Mouse (Mus musculus) MN1 (cell line): ENCODE data around the gene 1700029F12Rik.
"Not testable (repeated sequence)": the region's sequence is repeated elsewhere in the genome, so short reads cannot be mapped to it uniquely, and the experiment has no call there.

ENCODE experiments used
- DNase-seq: peaks from one replicate; pipeline ENCODE4 v3.0.0-alpha.2; 2016; ENCODE audit warnings: low spot score

1700029F12Rik gene

GRCm38 (mm10) chr13:97034262-97034661, at the start of gene 1700029F12Rik:
Gene 1700029F12Rik (minus strand): TSS chr13:97034362.
- no peak for DNase-seq

DNA sequence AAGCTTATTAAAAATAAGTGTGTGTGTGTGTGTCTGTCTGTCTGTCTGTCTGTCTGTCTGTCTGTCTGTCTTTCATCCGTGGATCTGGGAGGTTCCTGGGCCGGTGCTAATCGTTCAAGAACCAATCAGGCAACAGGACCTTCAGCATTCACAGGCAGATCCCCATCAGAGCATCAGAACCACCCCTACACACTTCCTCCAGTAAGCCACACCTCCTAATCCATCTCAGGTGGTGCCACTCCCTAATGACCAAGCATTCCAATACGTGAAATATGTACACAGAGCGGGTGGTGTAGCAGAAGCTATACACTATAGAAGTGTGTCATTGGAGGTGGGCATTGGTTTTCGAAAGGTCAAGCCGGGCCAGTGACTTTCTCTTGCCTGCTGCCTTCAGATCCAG, 48.3 kb upstream of the 1700029F12Rik start:
- DNase-seq: no peak

GRCm38 (mm10) chr13:97080615-97081014, 46.5 kb upstream of the 1700029F12Rik start:
- no peak for DNase-seq

GRCm38 (mm10) chr13:97080201-97080600, 46.0 kb upstream of the 1700029F12Rik start:
- no peak for DNase-seq

GRCm38 (mm10) chr13:97077556-97077955, 43.4 kb upstream of the 1700029F12Rik start:
- DNase-seq: no peak

DNA sequence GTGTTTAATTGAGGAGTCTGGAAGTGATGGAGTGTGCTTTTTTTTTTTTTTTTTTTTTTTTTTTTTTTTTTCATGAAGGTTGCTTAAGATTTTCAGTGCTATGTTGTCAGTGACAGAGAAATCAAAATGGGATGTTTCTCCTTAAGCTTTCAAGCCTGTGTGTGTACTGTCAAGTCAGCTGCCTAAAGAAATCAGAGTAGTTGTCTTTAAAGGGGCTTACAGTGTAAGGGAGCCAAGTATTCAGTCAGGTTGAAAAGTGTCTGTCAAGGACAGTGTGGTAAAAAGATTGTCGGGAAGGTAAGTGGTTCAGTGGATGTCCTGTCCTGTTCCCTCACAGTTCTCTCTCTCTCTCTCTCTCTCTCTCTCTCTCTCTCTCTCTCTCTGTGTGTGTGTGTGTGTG, 39.3 kb upstream of the 1700029F12Rik start:
- DNase-seq: no peak

- no peak for DNase-seq
Observed at GRCm38 (mm10) chr13:97071626-97072241, 37.6 kb upstream of the 1700029F12Rik start.

- DNase-seq: no peak
Observed at GRCm38 (mm10) chr13:97070931-97071625, 36.9 kb upstream of the 1700029F12Rik start.

- DNase-seq: no peak
Observed at GRCm38 (mm10) chr13:97068151-97068550, 34.0 kb upstream of the 1700029F12Rik start.

- DNase-seq: no peak
Observed at GRCm38 (mm10) chr13:97067691-97068090, 33.5 kb upstream of the 1700029F12Rik start.

GRCm38 (mm10) chr13:97066649-97067550, 32.7 kb upstream of the 1700029F12Rik start, which contains the start of gene Fam169a:
Gene Fam169a (plus strand): TSS chr13:97067286.
- DNase-seq: no peak

GRCm38 (mm10) chr13:97064844-97065621, 30.9 kb upstream of the 1700029F12Rik start:
- DNase-seq: not testable (repeated sequence)

GRCm38 (mm10) chr13:97064413-97064812, 30.3 kb upstream of the 1700029F12Rik start:
- no peak for DNase-seq

GRCm38 (mm10) chr13:97063431-97063830, 29.3 kb upstream of the 1700029F12Rik start:
- DNase-seq: no peak

- no peak for DNase-seq
Observed at GRCm38 (mm10) chr13:97062151-97062550, 28.0 kb upstream of the 1700029F12Rik start.

- DNase-seq: no peak
Observed at GRCm38 (mm10) chr13:97060331-97060730, 26.2 kb upstream of the 1700029F12Rik start.

GRCm38 (mm10) chr13:97059746-97060145, 25.6 kb upstream of the 1700029F12Rik start:
- DNase-seq: no peak

DNA sequence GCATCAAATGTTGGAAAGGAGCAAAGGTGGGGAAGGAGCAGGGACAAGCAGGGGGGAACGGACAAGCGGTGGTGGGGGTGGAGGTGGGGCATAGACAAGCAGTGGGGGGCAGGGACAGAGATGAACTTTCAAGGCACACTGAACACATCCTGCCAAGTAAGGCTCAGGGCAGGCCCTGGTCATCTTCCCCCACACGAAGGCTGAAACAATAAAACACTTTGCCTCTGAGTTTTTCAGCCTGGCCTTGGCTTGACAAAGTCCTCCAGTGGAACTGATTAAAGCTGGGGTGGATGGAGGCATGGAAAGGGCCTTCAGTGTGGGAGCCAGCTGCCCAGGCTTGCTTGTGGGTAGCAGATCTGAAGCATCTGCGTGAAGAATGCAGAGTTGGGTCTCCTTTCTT, 23.7 kb upstream of the 1700029F12Rik start:
- DNase-seq: no peak

DNA sequence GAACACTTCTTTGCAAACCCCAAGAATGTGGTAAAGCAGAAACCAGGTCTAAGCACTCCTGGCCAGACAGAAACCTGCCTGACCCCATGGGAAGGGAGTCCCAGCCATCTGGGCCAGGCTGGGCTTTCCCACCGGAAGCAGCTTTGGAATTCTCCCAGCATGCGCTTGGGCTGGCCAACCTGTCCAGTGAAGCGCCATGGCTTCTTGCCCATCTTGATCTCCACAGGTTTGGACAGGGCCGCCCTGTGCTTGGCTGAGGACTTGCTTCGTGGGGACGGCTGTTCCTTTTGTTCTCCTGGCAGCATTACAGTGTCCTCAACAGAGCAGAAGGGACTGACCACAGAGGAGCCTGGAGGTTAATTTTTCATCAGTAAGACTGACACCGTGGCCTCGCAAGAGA, 19.7 kb upstream of the 1700029F12Rik start:
- no peak for DNase-seq

GRCm38 (mm10) chr13:97052667-97053066, 18.5 kb upstream of the 1700029F12Rik start:
- peak; percentile 63 for DNase-seq

- DNase-seq: no peak
Observed at GRCm38 (mm10) chr13:97051158-97051557, 17.0 kb upstream of the 1700029F12Rik start.

GRCm38 (mm10) chr13:97030075-97030474, 4.1 kb downstream of the 1700029F12Rik start:
- no peak for DNase-seq
